Mouse (Mus musculus) kidney, embryonic 14.5 days (tissue): Measurements from ENCODE around the gene Ccin. TPM values are rescaled to one million over a fixed set of nuclear protein-coding genes. Genes with fewer than 3 reads are reported as not detected.

Experiments
- ATAC-seq: fragments of 200-750 bp; cut with Nextera tagmentation; 2 replicates; pipeline ENCODE4 v1.8.0; 2017; ENCODE audit warnings: moderate number of reproducible peaks, mild to moderate bottlenecking, moderate TSS enrichment, moderate library complexity; ENCODE audit not compliant: low FRiP score, low TSS enrichment
- H3K27ac ChIP-seq: fragments of 300-500 bp; sonication (generic); 2 replicates; pipeline ENCODE4 v1.5.1; 2014; ENCODE audit warnings: low read depth, mild to moderate bottlenecking, low read length, moderate library complexity, mixed read lengths
- H3K27me3 ChIP-seq: fragments of 300-500 bp; sonication (generic); 2 replicates; pipeline ENCODE4 v1.6.1; 2014; ENCODE audit warnings: mild to moderate bottlenecking, low read length; ENCODE audit not compliant: control insufficient read depth, insufficient read depth
- H3K36me3 ChIP-seq: fragments of 300-500 bp; sonication (generic); 2 replicates; pipeline ENCODE4 v1.6.1; 2014; ENCODE audit warnings: low read length, mixed read lengths; ENCODE audit not compliant: control insufficient read depth, insufficient read depth
- H3K4me1 ChIP-seq: fragments of 300-500 bp; sonication (generic); 2 replicates; pipeline ENCODE4 v1.6.1; 2014; ENCODE audit warnings: low read length, mixed read lengths; ENCODE audit not compliant: control insufficient read depth, insufficient read depth
- H3K4me2 ChIP-seq: fragments of 300-500 bp; sonication (generic); replicated peaks from 2 replicates; pipeline ENCODE4 v1.6.1; 2014; ENCODE audit warnings: low read depth, mild to moderate bottlenecking, low read length
- H3K4me3 ChIP-seq: fragments of 300-500 bp; sonication (generic); 2 replicates; pipeline ENCODE4 v1.5.1; 2014; ENCODE audit warnings: mild to moderate bottlenecking, low read length
- H3K9ac ChIP-seq: fragments of 300-500 bp; sonication (generic); 2 replicates; pipeline ENCODE4 v1.6.1; 2014; ENCODE audit warnings: low read depth, mild to moderate bottlenecking, low read length, moderate library complexity
- H3K9me3 ChIP-seq: fragments of 300-500 bp; sonication (generic); 2 replicates; pipeline ENCODE4 v1.6.1; 2016; ENCODE audit warnings: low read length; ENCODE audit not compliant: control insufficient read depth
- WGBS: fragments of 180-500 bp; shearing (Covaris S2); extraction: QIAGEN DNeasy Blood & Tissue Kit; methylation state at CpG from one replicate; pipeline ENCODE4 v1.1.7; 2014; 5-methylcytosine and 5-hydroxymethylcytosine counted together
- polyA plus RNA-seq: library from polyadenylated mRNA; unstranded; fragments of >200 nt; fragmentation: Nextera tagmentation; extraction: Ambion mirVana; gene quantifications from 2 replicates; pipeline ENCODE4 v1.2.1, GENCODE M21; 2014

The Ccin gene
- polyA plus RNA-seq, 1 experiment from 2014 or later: not detected

GRCm38 (mm10) chr4:44004126-44004525 is 20.8 kb downstream of the Ccin start, which contains the start of gene Clta:
Gene Clta (plus strand): TSS chr4:44004452.
- WGBS: 91% methylated on average over 5 of the region's 5 CpGs
- no peak within 1 kb of the TSS for H3K4me3 ChIP-seq
- H3K4me1 ChIP-seq: no peaks in the 10 kb centered on the region
- ATAC-seq: no peak
- no peaks in the 10 kb centered on the region; the same call in 1 of the 2 replicates for H3K9me3 ChIP-seq
- no peak within 1 kb of the TSS for H3K4me2 ChIP-seq
- no peaks in the 10 kb centered on the region for H3K36me3 ChIP-seq
- H3K27me3 ChIP-seq: no peaks in the 10 kb centered on the region
- no peak within 1 kb of the TSS for H3K27ac ChIP-seq
- no peak within 1 kb of the TSS for H3K9ac ChIP-seq

GRCm38 (mm10) chr4:44004623-44005409 is 21.5 kb downstream of the Ccin start:
- WGBS: 67% methylated on average over 3 of the region's 3 CpGs
- no peak overlapping the region for H3K4me2 ChIP-seq
- H3K9me3 ChIP-seq: no peaks in the 10 kb centered on the region

GRCm38 (mm10) chr4:44010176-44010575 is 26.9 kb downstream of the Ccin start:
- no peak for ATAC-seq

More at GRCm38 (mm10) chr4:44004623-44005409, 21.5 kb downstream of the Ccin start:
- Histone ChIP-seq H3K9ac (no peak overlapping the region), H3K27me3 (no peaks in the 10 kb centered on the region), H3K27ac (no peak overlapping the region), H3K36me3 (no peaks in the 10 kb centered on the region), H3K4me3 (no peak overlapping the region), H3K4me1 (no peaks in the 10 kb centered on the region)
- ATAC-seq: no peak

GRCm38 (mm10) chr4:44010893-44011292 is 27.6 kb downstream of the Ccin start:
- WGBS: 50% methylated on average over 2 of the region's 2 CpGs
- ATAC-seq: no peak
- Histone ChIP-seq H3K4me2 (no peak overlapping the region), H3K36me3 (no peaks in the 10 kb centered on the region; the same call in 1 of the 2 replicates), H3K9ac (no peak overlapping the region; the same call in 1 of the 2 replicates), H3K9me3 (no peaks in the 10 kb centered on the region), H3K27me3 (no peaks in the 10 kb centered on the region), H3K4me1 (peaks cover 12% of the 10 kb centered on the region), H3K27ac (no peak overlapping the region), H3K4me3 (no peak overlapping the region)

More at GRCm38 (mm10) chr4:44010176-44010575, 26.9 kb downstream of the Ccin start:
- Histone ChIP-seq H3K9me3 (no peaks in the 10 kb centered on the region), H3K4me3 (no peak overlapping the region), H3K4me2 (no peak overlapping the region), H3K4me1 (peaks cover 12% of the 10 kb centered on the region), H3K36me3 (no peaks in the 10 kb centered on the region; the same call in 1 of the 2 replicates), H3K27me3 (no peaks in the 10 kb centered on the region), H3K9ac (no peak overlapping the region), H3K27ac (no peak overlapping the region)
- 97% methylated on average over 1 of the region's 1 CpGs for WGBS

- WGBS: 81% methylated on average over 3 of the region's 3 CpGs
- Histone ChIP-seq H3K9me3 (no peaks in the 10 kb centered on the region), H3K4me1 (peaks cover 12% of the 10 kb centered on the region), H3K4me2 (peak overlapping the region; percentile 44), H3K27ac (0 out of 2 replicates have a peak overlapping the region, but pooled peaks have one; percentile 47), H3K36me3 (no peaks in the 10 kb centered on the region; the same call in 1 of the 2 replicates), H3K27me3 (no peaks in the 10 kb centered on the region), H3K9ac (peak overlapping the region; percentile 59; the same call in 1 of the 2 replicates), H3K4me3 (peak overlapping the region; percentile 98)
- ATAC-seq: no peak
Observed at GRCm38 (mm10) chr4:44011799-44012198, 28.5 kb downstream of the Ccin start.

- Histone ChIP-seq H3K4me3 (peak overlapping the region; percentile 98), H3K36me3 (no peaks in the 10 kb centered on the region; the same call in 1 of the 2 replicates), H3K4me1 (peaks cover 12% of the 10 kb centered on the region), H3K27me3 (no peaks in the 10 kb centered on the region), H3K4me2 (peak overlapping the region; percentile 85), H3K9ac (peak overlapping the region; percentile 92), H3K9me3 (no peaks in the 10 kb centered on the region), H3K27ac (peak overlapping the region; percentile 79)
- WGBS: under 1% methylated on average over 77 of the region's 77 CpGs
- ATAC-seq: peak; percentile 98
Observed at GRCm38 (mm10) chr4:44012376-44013367, 29.4 kb downstream of the Ccin start.

GRCm38 (mm10) chr4:44013391-44014070 is 30.2 kb downstream of the Ccin start:
- H3K4me3 ChIP-seq: peak overlapping the region; percentile 98
- no peak overlapping the region for H3K27ac ChIP-seq
- peak overlapping the region; percentile 85 for H3K4me2 ChIP-seq
- no peaks in the 10 kb centered on the region for H3K9me3 ChIP-seq
- peaks cover 1% of the 10 kb centered on the region; the same call in 1 of the 2 replicates for H3K36me3 ChIP-seq
- H3K4me1 ChIP-seq: peaks cover 12% of the 10 kb centered on the region
- WGBS: 23% methylated on average over 11 of the region's 11 CpGs
- no peak for ATAC-seq
- peak overlapping the region; percentile 92 for H3K9ac ChIP-seq
- H3K27me3 ChIP-seq: no peaks in the 10 kb centered on the region

- WGBS: 80% methylated on average over 4 of the region's 4 CpGs
- Histone ChIP-seq H3K27me3 (no peaks in the 10 kb centered on the region), H3K4me1 (peaks cover 12% of the 10 kb centered on the region), H3K27ac (no peak overlapping the region), H3K9me3 (no peaks in the 10 kb centered on the region), H3K9ac (no peak overlapping the region), H3K4me2 (no peak overlapping the region), H3K36me3 (peaks cover 25% of the 10 kb centered on the region), H3K4me3 (no peak overlapping the region)
- ATAC-seq: no peak
Observed at GRCm38 (mm10) chr4:44016071-44016470, 32.8 kb downstream of the Ccin start.
